Mouse (Mus musculus) spleen, adult 2 months (tissue): Measurements from ENCODE around the gene Gm10600. TPM values are rescaled to one million over a fixed set of nuclear protein-coding genes. Genes with fewer than 3 reads are reported as not detected.
"Not testable (repeated sequence)": the region's sequence is repeated elsewhere in the genome, so short reads cannot be mapped to it uniquely, and the experiment has no call there.

ENCODE experiments used
- DNase-seq, 2 experiments: peaks; one replicate each; pipeline versions ENCODE4 v3.0.0 to v3.0.0-alpha.2; 2012 to 2021; ENCODE audit warnings: low spot score in 2 of 2, low read depth in 1 of 2
- H3K27ac ChIP-seq: fragments of 200-500 bp; 2 replicates; pipeline ENCODE4 v1.5.1; 2012; ENCODE audit warnings: low read length, inconsistent platforms; ENCODE audit not compliant: insufficient read depth
- H3K27me3 ChIP-seq: fragments of 200-500 bp; 2 replicates; pipeline ENCODE4 v1.6.1; 2012; ENCODE audit warnings: mild to moderate bottlenecking, moderate library complexity, low read length, inconsistent platforms; ENCODE audit not compliant: control insufficient read depth, insufficient read depth
- H3K36me3 ChIP-seq: fragments of 200-500 bp; 2 replicates; pipeline ENCODE4 v1.6.1; 2012; ENCODE audit warnings: mild to moderate bottlenecking, low read length, inconsistent platforms; ENCODE audit not compliant: control insufficient read depth, insufficient read depth
- H3K4me1 ChIP-seq: fragments of 200-500 bp; 2 replicates; pipeline ENCODE4 v1.6.1; 2011; ENCODE audit warnings: inconsistent platforms; ENCODE audit not compliant: control insufficient read depth, insufficient read depth, insufficient read length
- H3K4me3 ChIP-seq: fragments of 200-500 bp; 2 replicates; pipeline ENCODE4 v1.5.1; 2011; ENCODE audit warnings: mild to moderate bottlenecking, inconsistent platforms; ENCODE audit not compliant: insufficient read depth, insufficient read length; ENCODE audit errors: extremely low read depth
- WGBS: fragments of 180-500 bp; shearing (Covaris S2); methylation state at CpG from one replicate; pipeline ENCODE4 v1.1.7; 2018; 5-methylcytosine and 5-hydroxymethylcytosine counted together
- polyA plus RNA-seq: library from polyadenylated mRNA; depleted of rRNA; stranded (reverse); fragments of >200 nt; gene quantifications from 2 replicates; pipeline ENCODE4 v1.2.3, GENCODE M21; 2012; rRNA removed

The Gm10600 gene
- not detected in 2 replicates for polyA plus RNA-seq

- not testable (repeated sequence) for DNase-seq, H3K27me3 ChIP-seq
- WGBS: no CpG with 5 or more reads among the region's 4 CpGs
These were observed at the start of gene Gm10600 for GRCm38 (mm10) chr4:42240339-42240738. Gm10600 (plus strand) TSS chr4:42240639.

GRCm38 (mm10) chr4:42255467-42255866 lies 15.0 kb downstream of the Gm10600 start, which contains the start of gene Ccl21b:
Ccl21b (plus strand) TSS chr4:42255767.
- WGBS: no CpG with 5 or more reads among the region's 5 CpGs
- not testable (repeated sequence) for DNase-seq, H3K4me3 ChIP-seq, H3K4me1 ChIP-seq, H3K27me3 ChIP-seq, H3K27ac ChIP-seq, H3K36me3 ChIP-seq

More at GRCm38 (mm10) chr4:42240339-42240738, at the start of gene Gm10600:
- H3K36me3 ChIP-seq, H3K27ac ChIP-seq, H3K4me3 ChIP-seq, H3K4me1 ChIP-seq: not testable (repeated sequence)

Other genes starting within 250 kb of the Gm10600 start
- 0.05 TPM in 1 of 2 replicates, not detected in the other for gene Gm21093, start 205.9 kb upstream of the Gm10600 start, polyA plus RNA-seq
- not detected in 2 replicates for gene Gm3893, start 149.4 kb upstream of the Gm10600 start, polyA plus RNA-seq
- not detected in 2 replicates for gene Gm13304, start 125.8 kb upstream of the Gm10600 start, polyA plus RNA-seq
- gene Gm13306, start 87.2 kb upstream of the Gm10600 start, polyA plus RNA-seq: not detected in 2 replicates
- gene Gm13305, start 72.0 kb upstream of the Gm10600 start, polyA plus RNA-seq: 0.12 and 0.20 TPM in 2 replicates
- 1.4 and 1.7 TPM in 2 replicates for gene Ccl21b, start 15.1 kb downstream of the Gm10600 start, polyA plus RNA-seq
- gene Gm21953, start 53.6 kb downstream of the Gm10600 start, polyA plus RNA-seq: not detected in 2 replicates
- 0.02 TPM in 1 of 2 replicates, not detected in the other for gene Fam205a3, start 77.7 kb downstream of the Gm10600 start, polyA plus RNA-seq
- not detected in 2 replicates for gene Gm21586, start 198.7 kb downstream of the Gm10600 start, polyA plus RNA-seq
- not detected in 2 replicates for gene Gm2163, start 226.1 kb downstream of the Gm10600 start, polyA plus RNA-seq